ENCODE assay signal across 15 mouse cellular contexts in the genomic region with DNA sequence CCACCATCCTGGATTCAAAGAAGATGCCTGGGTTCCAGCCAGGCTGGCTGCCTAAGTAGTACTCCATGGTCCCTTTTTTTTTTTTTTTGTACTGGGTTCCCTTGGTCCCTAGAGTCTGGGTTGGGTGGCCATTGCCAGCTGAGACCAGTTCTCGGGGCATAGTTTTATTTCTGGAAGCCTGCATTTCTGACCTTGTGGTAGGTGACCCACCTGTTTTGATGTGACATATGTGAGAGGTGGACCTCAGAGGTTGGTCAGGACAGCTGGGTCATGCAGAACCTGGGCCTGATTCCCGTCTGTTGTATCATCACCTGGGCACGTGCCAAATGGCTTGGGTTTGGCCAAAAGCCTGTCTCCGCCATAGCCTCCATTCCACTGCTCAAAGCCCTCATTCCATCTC. TPM values are rescaled to one million over a fixed set of nuclear protein-coding genes. Genes with fewer than 3 reads are reported as not detected.
DNase-seq lines count a peak whose midpoint lies in the region; ATAC-seq lines count a peak whose summit lies in the region.
"Had no signal": no experiment of that assay in that cellular context is flagged by ENCODE, and none has a peak within 500 bp of the region (broad histone marks: within the 10 kb centered on the region; RNA-seq: fewer than 3 reads in every experiment).

No protein-coding gene starts in this region.

- H3K9ac ChIP-seq in kidney, embryonic 14.5 days (ENCODE audit: low read depth, low read length), result no peak overlapping the region
- H3K9ac ChIP-seq: limb, embryonic 13.5 days; lung, embryonic 15.5 days; neural tube, embryonic 13.5 days; stomach, embryonic 15.5 days had no signal

- DNase-seq in cerebellum, adult 11 months, result peak; percentile 45
- peak; percentile 71 to 76 for DNase-seq in kidney, postnatal 25 days
- peak; percentile 55 to 66 for DNase-seq in cerebellum, adult 18-20 months
- peak; percentile 64 to 73 for DNase-seq in kidney, postnatal 36 days
- no peak for DNase-seq in thymus, postnatal 25 days
- DNase-seq in adrenal gland, postnatal 36 days, result no peak

- H3K27me3 ChIP-seq in kidney, embryonic 14.5 days (ENCODE audit: control insufficient read depth, insufficient read depth, low read length), result no peaks in the 10 kb centered on the region
- H3K27me3 ChIP-seq: lung, embryonic 15.5 days; neural tube, embryonic 13.5 days had no signal

- no peak overlapping the region for H3K4me3 ChIP-seq in kidney, embryonic 14.5 days (ENCODE audit: low read length)
- H3K4me3 ChIP-seq: layer of hippocampus, adult 2 months; left cerebral cortex, adult 2 months; limb, embryonic 13.5 days; lung, embryonic 15.5 days; neural tube, embryonic 13.5 days; stomach, embryonic 15.5 days had no signal

- ATAC-seq in cerebellum, adult (ENCODE audit: insufficient number of reproducible peaks, low FRiP score, low TSS enrichment), result no peak
- no peak for ATAC-seq in kidney, embryonic 14.5 days (ENCODE audit: low FRiP score, low TSS enrichment)
- ATAC-seq: inflammation-experienced regulatory T-cells, adult 6 months had no signal

- no peak overlapping the region for H3K4me2 ChIP-seq in kidney, embryonic 14.5 days (replicated peaks; ENCODE audit: low read depth, low read length)
- H3K4me2 ChIP-seq: limb, embryonic 13.5 days; lung, embryonic 15.5 days; neural tube, embryonic 13.5 days; stomach, embryonic 15.5 days had no signal

- peaks cover 25% of the 10 kb centered on the region for H3K4me1 ChIP-seq in kidney, embryonic 14.5 days (ENCODE audit: control insufficient read depth, insufficient read depth, low read length)

- 91% methylated on average over 4 of the region's 4 CpGs for WGBS in kidney, embryonic 14.5 days

- no peaks in the 10 kb centered on the region for H3K9me3 ChIP-seq in kidney, embryonic 14.5 days (ENCODE audit: control insufficient read depth, low read length)
- H3K9me3 ChIP-seq: limb, embryonic 13.5 days; lung, embryonic 15.5 days; neural tube, embryonic 13.5 days; stomach, embryonic 15.5 days had no signal

- no peak overlapping the region for H3K27ac ChIP-seq in kidney, embryonic 14.5 days (ENCODE audit: low read depth, low read length)
- H3K27ac ChIP-seq: layer of hippocampus, adult 2 months; left cerebral cortex, adult 2 months; limb, embryonic 13.5 days; lung, embryonic 15.5 days; stomach, embryonic 15.5 days had no signal

- H3K36me3 ChIP-seq in kidney, embryonic 14.5 days (ENCODE audit: control insufficient read depth, insufficient read depth, low read length), result no peaks in the 10 kb centered on the region
- H3K36me3 ChIP-seq: limb, embryonic 13.5 days; lung, embryonic 15.5 days; neural tube, embryonic 13.5 days; stomach, embryonic 15.5 days had no signal

RNA-seq across cellular contexts. Expression of gene Adgrg1, which starts 15.2 kb away (rescaled TPM):
- polyA plus RNA-seq in kidney, embryonic 14.5 days (2014; fragmentation: Nextera tagmentation; extraction: Ambion mirVana), result 15.5 and 31.3 TPM in 2 replicates
- 10 to 100 TPM; 15.1 to 23.4 TPM for total RNA-seq in adrenal gland, postnatal 36 days (2021)

RNA-seq across cellular contexts. Expression of gene Adgrg3, which starts 27.8 kb away (rescaled TPM):
- polyA plus RNA-seq in kidney, embryonic 14.5 days (2014; fragmentation: Nextera tagmentation; extraction: Ambion mirVana), result 2.9 and 3.8 TPM in 2 replicates
- 1 to 10 TPM; 3.2 to 3.7 TPM for total RNA-seq in adrenal gland, postnatal 36 days (2021)

Comparison
In these comparisons a context has a peak if more than half of its experiments do, and no peak if none do; other contexts are left out.
1. DNase-seq: peak in cerebellum, adult 11 months (single experiment), kidney, postnatal 25 days (2 of 2), cerebellum, adult 18-20 months (2 of 2) and kidney, postnatal 36 days (2 of 2); none in thymus, postnatal 25 days (single experiment) and adrenal gland, postnatal 36 days (0 of 2).